In the genomic region with DNA sequence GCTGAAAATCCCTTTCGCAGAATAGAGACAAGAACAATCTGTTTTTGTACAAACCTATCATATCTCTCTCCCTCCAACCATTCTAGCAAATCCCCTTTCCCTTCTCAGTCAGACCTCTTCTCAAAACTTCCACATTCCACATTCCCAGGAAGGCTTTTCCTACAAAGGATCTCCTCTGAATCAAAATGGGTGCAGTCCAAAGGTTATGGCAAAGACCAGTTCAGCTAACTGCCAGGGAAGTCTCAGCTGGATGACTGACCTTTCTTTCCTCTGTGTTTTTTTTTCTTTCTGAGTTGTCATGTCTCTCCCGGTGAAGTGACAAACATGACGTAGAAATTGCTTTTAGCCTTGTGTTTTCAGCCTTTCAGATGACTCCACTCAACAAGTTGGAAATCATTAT, we compare ENCODE assay signal across 23 mouse cellular contexts.
"Had no signal": no experiment of that assay in that cellular context is flagged by ENCODE, and none has a peak within 500 bp of the region (broad histone marks: within the 10 kb centered on the region; RNA-seq: fewer than 3 reads in every experiment).

No protein-coding gene starts in this region.

- H3K9me3 ChIP-seq: kidney, embryonic 15.5 days; limb, embryonic 10.5 days; limb, embryonic 13.5 days; midbrain, embryonic 12.5 days; midbrain, embryonic 15.5 days; neural tube, embryonic 12.5 days; neural tube, embryonic 15.5 days had no signal

- H3K9ac ChIP-seq: kidney, embryonic 15.5 days; limb, embryonic 13.5 days; liver, embryonic 14.5 days; liver, postnatal 0 days; lung, embryonic 14.5 days; midbrain, embryonic 12.5 days; midbrain, embryonic 15.5 days; neural tube, embryonic 12.5 days; neural tube, embryonic 15.5 days had no signal

- H3K27me3 ChIP-seq: kidney, embryonic 15.5 days; limb, embryonic 13.5 days; midbrain, embryonic 12.5 days; midbrain, embryonic 15.5 days; neural tube, embryonic 12.5 days; neural tube, embryonic 15.5 days had no signal

- H3K4me2 ChIP-seq: kidney, embryonic 15.5 days; limb, embryonic 13.5 days; lung, embryonic 14.5 days; midbrain, embryonic 12.5 days; midbrain, embryonic 15.5 days; neural tube, embryonic 12.5 days; neural tube, embryonic 15.5 days had no signal

- DNase-seq: layer of hippocampus, adult 9-11 months; liver; liver, postnatal 0 days; lung, embryonic 14.5 days; right cerebral cortex, adult 18-20 months; right cerebral cortex, postnatal 14 days; right cerebral cortex, postnatal 4 days; thymus, adult 2 months; thymus, postnatal 14 days; thymus, postnatal 4 days had no signal

- H3K4me1 ChIP-seq: kidney, embryonic 15.5 days; limb, embryonic 10.5 days; limb, embryonic 13.5 days; midbrain, embryonic 12.5 days; midbrain, embryonic 15.5 days; neural tube, embryonic 12.5 days; neural tube, embryonic 15.5 days had no signal

- H3K4me3 ChIP-seq: kidney, embryonic 15.5 days; layer of hippocampus, adult 2 months; limb, embryonic 10.5 days; limb, embryonic 13.5 days; midbrain, embryonic 12.5 days; midbrain, embryonic 15.5 days; neural tube, embryonic 12.5 days; neural tube, embryonic 15.5 days had no signal

- ATAC-seq: intestine, embryonic 16.5 days; liver, postnatal 0 days; lung, postnatal 0 days; midbrain, embryonic 15.5 days had no signal

- H3K27ac ChIP-seq: kidney, embryonic 15.5 days; layer of hippocampus, adult 2 months; limb, embryonic 10.5 days; limb, embryonic 13.5 days; liver, embryonic 14.5 days; macrophage; midbrain, embryonic 12.5 days; midbrain, embryonic 15.5 days; neural tube, embryonic 12.5 days; neural tube, embryonic 15.5 days; stomach, postnatal 0 days had no signal

- H3K36me3 ChIP-seq: kidney, embryonic 15.5 days; limb, embryonic 10.5 days; limb, embryonic 13.5 days; midbrain, embryonic 12.5 days; midbrain, embryonic 15.5 days; neural tube, embryonic 12.5 days; neural tube, embryonic 15.5 days had no signal
